Mouse (Mus musculus) lung, postnatal 14 days (tissue): ENCODE results near the gene Smim20.
A peak's percentile ranks its signal among the peaks of the same experiment; 100 is the strongest.

Experiments used
- DNase-seq: peaks from one replicate; pipeline ENCODE4 v3.0.0; 2021

Smim20 gene

DNA sequence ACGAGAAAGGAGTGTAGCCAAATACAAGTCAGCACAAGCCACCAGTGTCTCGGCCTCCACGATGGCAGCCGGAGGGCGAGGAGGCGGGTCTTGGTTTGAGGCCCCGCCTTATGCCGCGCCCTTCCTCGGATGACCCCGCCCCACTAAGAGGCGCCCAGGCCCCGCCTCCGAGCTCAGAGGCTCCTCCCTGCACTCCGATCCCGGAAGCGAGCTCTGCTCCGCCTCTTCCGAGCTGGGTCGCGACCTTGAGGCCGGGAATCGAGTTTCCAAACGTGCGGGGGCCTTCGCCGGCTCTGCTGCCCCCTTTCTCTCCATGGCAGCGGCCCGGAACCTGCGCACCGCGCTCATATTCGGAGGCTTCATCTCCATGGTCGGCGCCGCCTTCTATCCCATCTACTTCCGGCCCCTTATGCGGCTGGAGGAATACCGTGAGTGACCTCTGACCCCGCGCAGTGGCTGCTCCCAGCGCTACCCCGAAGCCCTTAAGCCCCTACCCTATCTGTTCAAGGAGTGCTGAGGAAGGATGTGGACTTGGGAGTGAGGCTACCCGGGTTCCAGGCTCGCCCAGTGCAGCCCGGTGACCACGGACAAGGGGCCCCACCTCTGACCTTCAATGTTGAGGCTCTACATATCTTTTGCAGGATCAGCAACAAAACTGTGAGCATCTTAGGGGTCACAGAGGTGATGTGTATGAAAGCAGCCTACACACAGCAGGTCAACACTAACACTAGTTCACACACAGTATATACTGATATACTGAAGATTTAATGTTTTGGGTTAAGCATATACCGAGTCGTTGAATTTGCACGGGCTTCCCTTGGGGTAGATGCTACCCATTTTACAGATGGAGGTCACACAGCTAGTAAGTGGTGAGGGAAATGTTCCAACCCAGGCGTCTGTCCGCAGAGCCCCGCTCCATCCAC is at the start of gene Smim20:
TSS of gene Smim20 (plus strand) at position 153 of the 923 bp plus-strand sequence.
- peak; percentile 86 for DNase-seq

DNA sequence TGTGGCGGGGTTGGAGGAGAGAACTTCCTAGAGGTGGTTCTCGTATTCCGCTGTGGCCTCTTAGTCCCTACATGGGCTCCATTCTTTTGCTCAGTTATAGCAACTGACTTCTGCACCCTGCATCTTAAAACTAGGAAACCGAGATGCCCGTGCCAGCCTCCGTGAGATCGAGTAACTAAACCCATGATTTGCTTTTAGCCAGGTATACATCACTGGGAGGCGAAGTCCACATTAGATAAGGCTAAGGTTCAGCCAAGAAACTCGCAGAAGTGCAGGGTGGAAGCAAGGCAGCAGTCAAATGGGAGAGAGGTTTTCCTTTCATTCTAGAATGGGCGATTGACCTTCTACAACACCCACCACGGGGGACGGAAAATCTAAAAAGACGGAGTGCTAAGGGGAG is 41.4 kb upstream of the Smim20 start:
- DNase-seq, result no peak

DNA sequence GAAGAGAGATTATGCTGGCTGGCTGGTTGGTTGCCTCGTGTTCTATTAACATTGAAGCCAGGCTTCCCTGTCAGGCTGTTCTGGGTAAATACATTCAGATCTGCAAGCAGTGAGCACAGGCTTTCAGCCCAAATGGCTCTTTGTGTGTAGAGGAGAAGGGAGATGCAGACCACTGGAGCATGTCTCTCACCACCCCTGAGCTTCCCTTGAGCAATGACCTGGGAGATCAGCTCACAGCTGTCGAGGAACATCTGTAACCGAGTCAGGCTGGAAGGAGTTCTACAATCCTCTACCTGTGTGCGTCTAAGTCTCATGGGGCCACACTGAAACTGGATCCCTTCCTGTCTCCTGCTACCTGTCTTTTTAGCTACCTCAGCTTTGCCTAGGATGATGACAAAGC is 36.3 kb upstream of the Smim20 start:
- DNase-seq, result no peak

DNA sequence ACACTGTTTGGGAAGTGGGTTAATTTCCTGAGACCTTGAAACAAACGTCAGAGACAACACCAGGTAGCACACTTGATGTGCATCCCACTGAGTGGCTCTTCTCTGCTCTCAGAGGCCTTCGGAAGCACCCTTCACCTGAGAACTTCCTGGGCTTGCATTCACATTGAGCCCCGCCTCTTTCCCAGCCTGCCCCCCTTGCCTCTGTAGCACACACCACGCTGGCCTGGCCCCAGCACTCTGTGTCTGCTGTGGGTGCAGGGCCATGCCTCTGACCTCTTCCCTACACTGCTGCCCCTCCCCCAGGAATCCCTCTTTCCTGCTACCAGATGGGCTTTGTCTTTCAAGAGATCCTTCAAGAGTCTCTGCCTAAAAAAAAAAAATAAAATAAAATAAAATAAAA is 31.3 kb upstream of the Smim20 start:
- peak; percentile 31 for DNase-seq

DNA sequence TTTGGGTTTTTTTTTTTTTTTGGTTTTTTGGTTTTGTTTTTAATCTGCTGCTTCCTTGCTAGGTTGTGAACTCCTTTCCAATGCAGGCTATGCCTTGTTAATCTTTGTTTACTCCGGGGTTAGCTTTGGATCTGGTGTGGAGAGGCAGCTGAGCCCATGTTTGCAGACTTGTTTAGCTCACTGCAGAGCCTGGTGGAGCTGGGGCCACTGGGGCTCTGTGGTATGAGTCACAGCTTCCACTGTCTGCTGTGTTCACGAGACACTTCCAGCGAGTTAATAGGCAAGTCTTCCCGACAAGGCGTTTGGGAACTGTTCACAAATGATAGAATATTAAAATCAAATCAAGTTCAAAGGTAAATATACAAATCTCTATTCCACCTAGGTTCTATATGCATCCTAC is 30.7 kb upstream of the Smim20 start:
- DNase-seq, result peak; percentile 15

DNA sequence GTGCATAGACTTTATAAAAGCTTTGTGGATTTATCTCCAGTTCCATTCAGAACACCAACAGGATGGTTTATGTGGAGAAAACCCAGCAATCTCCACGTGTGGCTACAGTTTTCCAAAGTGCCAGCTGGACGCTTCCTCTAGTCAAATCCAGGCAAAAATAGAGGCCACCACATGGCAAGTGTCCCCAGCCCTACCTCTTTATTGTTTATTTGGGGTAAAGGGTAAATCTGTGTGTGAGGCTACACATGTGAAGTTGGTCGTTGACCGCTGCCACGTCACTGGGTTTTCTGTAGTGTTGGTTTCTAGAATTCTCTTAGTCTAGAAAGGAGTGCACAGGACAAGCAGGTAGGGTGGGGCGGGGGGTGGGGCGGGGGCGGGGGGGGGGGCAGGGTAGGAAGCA is 30.1 kb upstream of the Smim20 start:
- DNase-seq, result no peak

DNA sequence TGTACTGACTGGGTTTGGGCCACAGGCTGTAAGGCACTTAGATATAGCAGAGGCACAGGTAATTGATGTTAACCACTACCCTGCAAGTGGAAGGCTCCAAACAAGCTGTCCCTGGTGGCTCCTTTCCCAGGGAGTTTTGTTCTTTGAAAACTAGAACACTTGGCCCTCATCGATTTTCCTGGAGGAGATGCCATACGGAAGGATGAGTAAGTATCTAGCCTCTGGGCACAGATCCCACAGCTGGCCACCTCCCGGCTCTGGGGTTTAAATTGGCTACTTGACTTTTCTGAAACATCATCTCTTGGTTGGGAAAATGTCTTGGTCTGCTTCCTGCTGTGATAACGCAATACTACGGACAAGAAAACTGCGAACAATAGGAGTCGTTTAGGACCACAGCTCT is 28.1 kb upstream of the Smim20 start:
- DNase-seq, result no peak

DNA sequence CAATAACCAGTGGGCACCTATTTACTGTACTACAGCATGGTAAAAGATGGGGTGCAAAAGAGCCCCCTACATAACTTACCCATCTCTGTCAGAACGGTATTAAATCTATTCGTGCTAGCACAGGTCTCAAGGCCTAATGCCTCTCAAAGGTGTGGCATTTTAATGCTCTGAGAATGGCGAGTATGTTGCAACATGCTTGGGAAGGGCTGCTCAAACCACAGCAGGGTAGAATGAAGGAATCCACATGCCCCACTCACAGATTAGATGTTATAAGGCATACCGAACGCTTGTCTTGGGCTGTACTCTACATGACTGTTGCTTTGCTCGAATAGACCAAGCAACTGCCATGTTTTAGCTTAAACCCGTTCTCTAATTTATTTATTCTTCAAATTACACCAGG is 27.7 kb upstream of the Smim20 start:
- no peak for DNase-seq

DNA sequence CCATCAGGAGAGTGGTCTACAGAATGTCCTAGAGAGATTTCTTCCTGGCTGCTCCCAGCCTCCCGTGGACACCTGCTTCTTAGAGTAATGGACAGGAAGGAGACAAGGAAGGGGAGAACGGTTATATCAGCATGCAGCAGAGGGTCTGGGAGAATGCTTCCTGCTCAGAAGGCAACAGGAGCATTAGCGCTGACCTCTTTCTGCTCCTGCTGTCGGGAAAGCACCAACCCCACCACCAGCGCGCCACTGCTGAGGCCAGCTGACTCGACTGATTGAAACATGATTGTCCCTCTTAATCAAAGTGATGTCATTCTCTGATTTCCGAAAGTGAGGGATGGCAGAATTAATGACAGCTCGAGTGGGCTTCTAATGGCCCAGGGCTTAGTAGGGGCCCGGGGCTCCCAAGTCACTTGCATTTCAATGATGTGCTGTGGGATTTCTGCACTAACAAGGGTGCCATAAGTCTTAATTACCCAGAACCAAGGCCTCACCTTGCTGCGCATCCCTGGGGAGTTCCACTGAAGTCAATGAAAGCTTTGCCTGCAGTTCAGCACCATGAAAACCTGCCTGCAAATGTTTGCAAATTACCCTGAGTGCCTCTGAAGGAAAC is 26.9 kb upstream of the Smim20 start:
- DNase-seq, result no peak

DNA sequence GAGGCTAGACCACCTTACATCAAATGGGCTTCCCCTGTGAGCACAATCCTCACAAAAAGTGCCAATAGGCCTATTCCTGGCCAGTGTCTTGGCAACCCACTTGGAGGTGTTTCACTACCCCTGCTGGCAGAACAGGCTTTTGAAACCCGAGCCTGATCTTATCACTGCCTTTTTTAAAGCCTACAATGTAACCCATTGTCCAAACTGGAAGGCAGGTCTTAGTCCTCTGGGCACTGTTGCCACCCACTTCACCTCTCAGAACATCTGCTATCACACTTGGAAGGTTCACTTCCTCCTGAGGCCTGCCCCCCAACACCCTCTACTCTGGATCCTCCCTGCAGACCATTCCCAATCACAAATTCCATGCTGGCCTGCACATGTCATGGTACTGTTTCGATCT is 25.8 kb upstream of the Smim20 start:
- no peak for DNase-seq

DNA sequence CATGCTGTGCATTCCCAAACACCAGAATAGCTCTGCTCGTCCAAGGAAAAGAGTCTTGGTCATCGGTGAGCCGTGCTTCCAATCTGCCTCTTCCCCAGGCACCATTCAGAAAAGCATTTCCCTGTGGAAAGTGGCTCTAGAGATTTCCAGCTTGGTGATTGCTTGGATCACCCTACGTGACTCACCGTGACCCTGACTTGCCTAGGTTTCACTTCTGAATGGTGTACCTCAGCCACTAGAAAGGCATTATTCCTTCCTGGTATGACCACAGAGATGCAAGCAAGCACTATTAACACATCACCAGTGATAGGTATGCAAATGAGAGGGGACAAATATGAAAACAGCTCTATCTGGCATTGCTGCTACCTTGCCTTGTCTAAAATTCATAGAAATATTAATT is 24.9 kb upstream of the Smim20 start:
- DNase-seq, result no peak

DNA sequence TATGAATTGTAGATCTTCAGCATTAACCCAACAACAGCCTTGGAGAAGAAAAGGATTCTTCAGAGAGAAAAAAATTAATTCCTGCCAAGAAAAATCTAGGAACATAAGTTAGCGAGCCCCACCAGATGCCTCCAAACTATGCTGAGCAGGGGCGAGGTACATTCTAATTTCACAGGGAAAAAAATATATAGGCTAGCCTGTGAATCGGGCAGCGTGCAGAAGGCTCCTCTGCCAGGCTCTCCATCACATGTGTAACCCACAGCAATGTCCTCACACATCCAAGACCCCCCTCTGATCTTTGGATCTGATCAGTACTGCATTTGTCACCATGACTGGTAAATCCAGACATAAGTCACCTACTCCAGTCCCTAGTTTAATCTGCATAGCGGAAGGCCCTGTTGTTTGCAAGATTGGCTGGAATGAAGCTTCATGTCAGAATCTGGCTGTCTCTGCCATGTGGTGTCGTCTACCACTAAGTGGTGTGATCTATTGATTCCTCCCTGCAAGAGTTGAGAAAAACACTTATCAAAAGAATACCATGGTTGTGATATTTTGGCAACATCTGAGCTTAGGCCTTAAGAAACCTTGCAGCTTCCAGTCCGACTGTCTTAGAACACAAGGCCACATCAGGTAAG is 23.9 kb upstream of the Smim20 start:
- no peak for DNase-seq

DNA sequence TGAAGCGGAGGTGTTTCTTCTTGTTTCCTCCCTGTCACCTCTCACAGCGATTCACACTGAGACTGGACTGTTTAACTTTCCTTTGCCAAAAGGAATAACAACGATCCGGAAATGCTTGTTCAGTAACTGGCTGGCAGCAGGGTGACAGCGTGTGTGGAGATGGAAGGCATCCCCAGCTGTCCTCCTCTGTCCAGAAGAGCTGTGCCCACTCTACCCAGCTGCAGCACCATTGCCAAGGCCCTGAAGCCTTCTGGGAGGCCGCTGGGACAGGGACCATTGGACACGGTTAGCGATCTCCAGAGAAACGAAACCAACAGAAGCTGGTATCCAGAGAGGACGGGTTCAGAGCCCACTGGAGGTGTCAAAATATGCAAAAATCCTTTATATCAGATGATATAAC is 22.9 kb upstream of the Smim20 start:
- no peak for DNase-seq

DNA sequence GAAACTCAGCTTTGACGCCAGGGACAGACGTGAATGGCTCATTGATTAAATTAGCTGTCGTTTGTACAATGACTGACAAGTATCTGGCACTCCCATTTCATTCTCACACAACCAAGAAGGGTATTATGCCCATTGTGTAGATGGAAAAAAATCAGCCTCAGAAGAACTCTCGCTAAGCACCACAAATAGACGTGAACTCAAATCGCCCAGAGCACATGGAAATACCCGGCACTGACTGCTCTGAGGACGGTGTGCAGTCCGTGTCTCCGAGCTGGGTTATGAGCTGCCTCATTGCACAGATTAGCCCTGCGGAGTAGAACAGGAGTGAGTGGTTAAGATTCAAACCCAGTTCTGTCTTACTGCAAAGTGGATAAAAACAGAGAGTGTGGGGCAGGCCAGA is 18.4 kb upstream of the Smim20 start:
- no peak for DNase-seq

DNA sequence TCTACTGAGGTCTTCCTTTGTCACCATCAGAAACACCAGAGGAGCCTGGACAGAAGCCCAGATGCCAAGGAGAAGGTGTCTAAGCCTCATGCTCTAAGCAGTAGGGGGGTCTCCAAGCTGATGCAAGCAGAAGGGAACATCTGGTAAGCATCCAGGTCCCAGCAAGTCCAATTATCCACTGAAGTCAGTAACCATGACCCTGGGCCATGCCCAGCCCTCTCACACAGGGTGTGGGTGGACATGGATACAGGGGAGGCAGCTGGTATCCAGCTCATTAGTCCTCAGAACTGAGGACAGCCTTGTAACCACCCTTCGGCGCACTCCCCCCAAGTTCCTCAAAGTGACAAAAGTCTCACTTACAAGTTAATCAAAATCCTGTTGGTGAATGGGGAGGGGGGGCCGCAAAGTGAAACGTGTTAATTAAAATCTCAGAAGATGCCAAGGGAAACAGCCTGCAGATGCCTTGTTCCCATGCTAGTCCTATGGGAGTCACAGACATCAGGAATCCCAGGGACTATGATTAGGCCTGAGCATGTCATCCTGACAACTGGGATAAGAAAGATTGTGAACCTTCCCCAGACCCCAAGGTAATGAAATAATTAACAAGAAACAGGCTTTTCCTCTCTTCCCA is 17.3 kb upstream of the Smim20 start:
- no peak for DNase-seq

DNA sequence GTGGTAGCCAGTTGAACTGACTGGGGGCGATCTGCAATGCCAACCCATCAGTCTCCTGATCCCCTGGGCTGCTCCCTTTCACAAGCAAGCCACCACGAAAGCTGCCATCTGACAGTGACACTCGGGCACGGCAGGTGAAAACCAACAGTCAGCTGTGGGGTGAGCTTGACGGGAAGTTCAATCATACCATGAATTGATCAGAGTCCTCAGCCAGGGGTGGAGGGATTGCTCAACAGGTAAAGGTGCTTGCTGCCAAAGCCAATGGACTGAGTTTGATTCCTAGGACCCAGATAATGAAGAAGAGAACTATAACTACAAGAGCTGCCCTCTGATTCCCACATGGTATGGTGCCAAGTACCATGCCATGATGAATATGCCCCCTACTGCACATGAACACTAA is 12.7 kb upstream of the Smim20 start:
- no peak for DNase-seq

DNA sequence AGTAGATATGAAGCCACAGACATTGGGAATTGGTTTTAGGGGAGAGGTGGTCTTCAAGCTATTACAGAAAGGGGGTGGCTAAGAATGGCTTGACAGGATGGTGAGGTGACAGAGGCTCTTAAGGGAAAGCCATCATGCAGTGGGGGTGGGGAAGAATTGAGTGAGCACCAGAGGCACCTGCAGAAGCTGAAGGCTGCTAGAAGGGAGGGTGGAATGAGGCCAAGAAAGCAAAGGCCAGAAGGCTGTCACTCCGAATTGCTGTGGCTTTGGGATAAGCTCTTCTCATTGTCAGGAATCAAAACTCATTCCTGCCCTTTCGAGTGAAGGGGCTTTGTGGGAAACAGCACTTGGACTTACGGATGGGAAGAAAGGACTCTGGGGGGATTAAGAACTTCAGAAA is 12.1 kb upstream of the Smim20 start:
- no peak for DNase-seq

DNA sequence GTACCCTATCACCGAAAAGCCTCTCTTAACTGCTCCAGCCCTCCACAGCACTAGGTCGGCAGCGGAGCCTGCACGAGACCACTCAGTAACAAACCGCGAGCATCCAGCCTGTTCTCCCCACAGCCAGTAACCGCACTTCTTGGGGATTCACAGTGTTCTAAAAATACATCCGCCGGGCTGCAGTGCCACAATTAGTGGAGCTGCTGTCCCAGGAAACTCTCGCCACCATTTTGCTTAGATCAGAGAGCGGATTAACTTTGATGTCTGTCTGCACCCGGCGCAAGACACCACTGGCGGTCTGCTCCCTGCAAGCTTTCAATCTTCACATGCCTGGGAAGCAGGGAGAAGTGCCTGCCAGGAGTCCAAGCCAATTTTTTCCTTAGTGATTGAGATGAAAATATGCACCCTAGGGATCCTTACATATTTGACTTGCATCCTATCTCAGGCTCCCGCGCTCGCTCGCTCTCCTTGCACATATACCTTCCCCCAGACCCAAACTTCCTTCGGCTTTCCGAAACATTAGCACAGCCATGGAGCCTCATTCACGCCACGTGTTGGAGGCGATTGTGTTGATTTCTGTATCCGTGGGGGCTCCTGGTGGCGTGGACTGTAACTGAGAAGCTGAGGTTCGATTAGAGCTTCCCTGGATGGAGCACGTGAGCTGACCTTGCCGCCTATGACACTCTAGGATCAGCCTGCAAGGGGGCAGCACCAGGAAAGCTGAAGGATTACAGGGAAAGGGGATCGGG is 8.7 kb upstream of the Smim20 start:
- peak; percentile 17 for DNase-seq

DNA sequence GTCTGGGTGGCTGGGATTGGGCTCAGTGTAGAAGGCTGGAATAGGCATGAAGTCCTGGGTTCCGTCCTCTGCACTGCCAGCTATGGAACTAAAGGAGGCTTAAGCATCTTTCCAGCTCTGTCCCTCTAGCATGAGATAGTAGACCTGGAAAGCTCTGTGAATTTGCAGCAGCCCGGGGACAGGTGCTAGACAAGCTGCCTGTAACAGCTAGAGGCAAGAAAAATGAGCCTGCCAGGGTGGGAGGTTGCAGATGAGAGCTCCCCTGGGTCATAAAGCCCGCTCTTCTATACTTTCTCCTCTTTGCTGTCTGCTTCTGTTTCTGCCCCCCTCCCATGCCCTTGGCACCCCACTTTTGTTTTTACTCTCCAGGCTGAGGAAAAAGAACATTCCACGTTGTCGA is 7.0 kb upstream of the Smim20 start:
- no peak for DNase-seq

DNA sequence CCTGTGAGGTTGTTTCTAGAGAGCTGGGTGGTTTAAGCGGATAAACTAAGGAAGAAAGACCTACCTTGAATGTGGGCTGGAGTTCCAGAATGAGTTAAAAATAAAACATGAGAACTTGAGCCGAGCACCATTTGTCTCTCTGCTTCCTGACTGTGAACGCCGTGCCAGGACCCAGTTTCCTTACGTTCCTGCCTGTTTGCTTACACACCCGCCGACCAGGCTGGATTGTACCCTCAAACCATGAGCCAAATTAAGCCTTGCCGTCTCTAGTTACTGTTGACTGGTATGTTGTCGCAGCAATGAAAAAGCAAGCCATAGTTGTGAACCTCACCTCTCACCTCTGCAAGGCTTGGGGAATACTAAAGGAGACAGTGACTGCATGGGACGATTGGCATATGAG is 4.9 kb upstream of the Smim20 start:
- no peak for DNase-seq

DNA sequence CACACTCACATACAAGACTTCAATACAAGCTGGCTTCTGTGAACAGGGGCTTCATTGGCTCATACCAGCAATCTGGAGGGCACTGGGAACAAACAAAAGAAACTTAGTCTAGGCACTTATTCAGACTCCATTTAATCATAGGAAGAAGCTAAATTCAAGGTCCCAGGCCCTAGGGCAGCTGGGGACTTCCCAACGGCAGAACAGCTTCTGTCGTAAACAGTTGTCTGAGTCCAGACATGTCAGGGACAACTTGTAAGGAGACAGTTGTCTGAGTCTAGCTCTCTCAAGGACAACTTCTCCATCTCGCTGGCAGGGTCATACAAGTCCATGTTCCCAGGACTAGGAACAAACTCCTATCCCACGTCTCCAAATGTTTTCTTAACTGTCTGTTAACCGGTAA is 2.8 kb upstream of the Smim20 start:
- DNase-seq, result no peak

DNA sequence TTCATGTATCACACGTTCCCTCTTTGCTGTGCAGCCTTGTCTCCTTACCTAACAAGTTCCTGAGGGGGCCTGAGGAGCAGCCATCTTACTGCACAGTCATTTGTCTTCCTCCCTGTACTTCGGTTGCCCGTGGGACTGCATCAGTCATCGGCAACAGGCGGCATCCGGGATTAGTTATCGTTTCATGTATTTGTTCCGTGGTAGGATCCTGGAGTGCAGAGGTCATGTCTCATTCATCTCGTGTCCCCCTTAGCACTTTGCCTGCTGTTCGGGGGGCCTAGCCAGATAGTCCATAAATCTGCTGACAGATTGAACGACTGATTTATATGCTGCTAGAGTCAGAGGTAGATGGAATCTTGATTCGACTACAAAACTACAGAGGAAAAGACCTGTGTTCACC is 1.1 kb upstream of the Smim20 start:
- no peak for DNase-seq

DNA sequence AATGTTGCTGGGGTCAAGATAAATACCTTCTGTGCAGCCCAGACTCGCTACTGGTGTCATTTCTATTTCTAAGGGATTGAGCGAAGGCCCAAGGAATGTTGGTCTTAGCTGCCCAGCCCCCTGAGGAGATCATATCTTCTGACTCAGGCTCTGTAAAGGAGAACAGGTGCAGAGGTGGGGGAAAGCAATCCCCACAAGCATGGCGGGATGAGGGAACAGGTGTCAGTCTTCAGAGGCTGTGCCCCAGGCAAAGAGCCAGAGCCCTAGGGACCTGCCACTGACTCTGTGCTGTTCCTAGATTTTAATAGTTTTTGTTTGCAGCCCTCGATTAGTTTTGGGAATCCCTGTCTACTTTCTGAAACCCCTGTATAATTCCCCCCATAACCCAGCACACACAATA is 702 bp upstream of the Smim20 start:
- no peak for DNase-seq
